Mouse (Mus musculus): ENCODE measurements around the gene Snw1.
"Not testable (repeated sequence)": the region's sequence is repeated elsewhere in the genome, so short reads cannot be mapped to it uniquely, and the experiment has no call there.

DNA sequence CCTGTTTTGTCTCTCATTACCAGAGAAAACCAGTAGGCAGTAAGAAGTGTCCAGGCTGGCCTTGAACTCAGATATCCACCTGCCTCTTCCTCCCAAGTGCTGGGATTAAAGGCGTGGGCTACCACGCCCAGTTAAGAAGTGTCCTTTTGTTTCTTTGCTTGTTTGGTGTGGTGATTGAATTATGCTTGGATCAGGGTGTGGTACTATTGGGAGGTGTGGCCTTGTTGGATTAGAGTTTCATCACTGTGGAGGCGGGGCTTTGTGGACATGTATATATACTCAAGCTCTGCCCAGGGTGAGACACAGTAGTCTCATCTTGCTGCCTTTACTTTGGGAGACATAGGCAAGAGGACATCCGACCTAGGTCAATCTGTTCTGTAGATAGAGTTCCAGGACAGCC lies 41.9 kb upstream of the Snw1 start, which contains the start of gene Gm8300:
- TF ChIP-seq CTCF (IDR thresholded peaks at IDR 0.05; ENCODE audit: low read depth, low read length); POLR2A (IDR thresholded peaks at IDR 0.05; ENCODE audit: insufficient read depth, low read length): not testable (repeated sequence)

All from ES-Bruce4 (cell line).